Mouse (Mus musculus): Measurements from ENCODE around the gene Frmd4a.

The Frmd4a gene

DNA sequence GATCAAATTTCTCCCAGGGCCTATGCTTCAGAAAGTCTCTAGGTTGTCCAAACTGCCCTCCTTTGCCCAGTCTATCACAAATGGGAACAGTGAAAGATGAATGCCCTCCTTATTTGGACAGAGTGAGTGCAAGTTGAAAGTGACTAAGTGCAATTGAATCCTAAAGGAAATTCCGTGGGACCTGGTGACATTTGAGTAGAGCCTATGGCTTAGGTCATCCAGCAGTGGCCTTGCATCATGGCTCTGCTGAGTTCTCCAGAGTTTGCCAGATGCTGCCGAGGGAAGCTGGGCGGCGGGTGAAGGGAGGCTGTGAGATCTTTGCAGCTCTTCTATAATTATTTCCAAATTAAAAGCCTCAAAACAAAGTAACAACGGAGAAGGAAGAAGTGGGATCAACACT is 459.8 kb downstream of the Frmd4a start:
- Histone ChIP-seq H3K9me3 (ENCODE audit: low read length) (no peaks in the 10 kb centered on the region; the same call in 1 of the 2 replicates), H3K4me1 (replicated peaks; ENCODE audit: low read depth, low read length) (no peaks in the 10 kb centered on the region), H3K36me3 (ENCODE audit: insufficient read depth, low read length) (no peaks in the 10 kb centered on the region)

DNA sequence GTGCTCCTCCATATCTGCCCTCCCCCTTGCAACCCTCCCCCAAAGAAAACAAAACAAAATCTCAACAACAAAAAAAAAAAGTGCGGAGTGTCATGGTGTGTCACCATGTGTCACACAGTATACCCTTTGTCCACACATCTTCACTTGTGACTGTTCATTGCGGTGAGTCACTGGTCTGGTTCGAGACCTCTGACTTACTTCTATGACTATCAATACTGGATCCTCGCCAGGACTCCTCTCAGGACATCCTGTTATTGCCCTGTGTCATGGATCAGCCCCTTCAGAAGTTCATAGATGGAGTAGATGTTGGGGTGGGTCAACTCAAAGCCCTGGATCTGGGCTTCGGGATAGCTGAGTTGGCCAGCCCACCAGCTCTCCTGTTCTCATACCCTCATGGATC is 462.7 kb downstream of the Frmd4a start:
- no peaks in the 10 kb centered on the region for H3K9me3 ChIP-seq (ENCODE audit: low read length)
- no peak for TF ChIP-seq NANOG (IDR thresholded peaks at IDR 0.05; ENCODE audit: borderline replicate concordance, low read length)
- TF ChIP-seq CTCF (conservative IDR thresholded peaks at IDR 0.05; ENCODE audit: low read length) = no peak
- TF ChIP-seq POU5F1 (IDR thresholded peaks at IDR 0.05; ENCODE audit: borderline replicate concordance, low read length) = no peak

More for the DNA sequence above, 459.8 kb downstream of the Frmd4a start:
- H3K4me3 ChIP-seq (replicated peaks; ENCODE audit: low read length) = no peak overlapping the region
- H3K27me3 ChIP-seq (ENCODE audit: insufficient read depth, low read length) = no peaks in the 10 kb centered on the region
- TF ChIP-seq POU5F1 (IDR thresholded peaks at IDR 0.05; ENCODE audit: borderline replicate concordance, low read length) = no peak

DNA sequence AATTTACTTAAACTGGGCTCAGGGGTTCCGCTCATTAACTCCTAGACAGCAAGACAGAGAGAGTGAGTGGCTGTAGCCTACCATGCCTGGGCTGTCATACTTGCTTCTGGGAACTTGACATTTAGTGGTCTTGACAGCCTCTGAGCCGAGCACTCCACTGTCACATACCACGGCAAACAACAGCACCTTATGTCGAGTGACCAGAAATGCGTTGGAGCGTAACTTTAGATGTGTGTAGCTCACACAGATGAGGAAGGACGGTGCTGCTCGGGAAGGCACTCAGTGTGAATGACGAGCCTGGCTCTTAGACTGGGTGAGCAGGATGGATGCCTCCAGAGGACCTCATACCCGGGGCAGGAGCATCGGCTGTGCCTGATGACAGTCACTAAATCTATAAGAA is 463.6 kb downstream of the Frmd4a start:
- TF ChIP-seq CTCF (conservative IDR thresholded peaks at IDR 0.05; ENCODE audit: low read length) (no peak), POU5F1 (IDR thresholded peaks at IDR 0.05; ENCODE audit: borderline replicate concordance, low read length) (no peak), NANOG (IDR thresholded peaks at IDR 0.05; ENCODE audit: borderline replicate concordance, low read length) (no peak)
- Histone ChIP-seq H3K27me3 (ENCODE audit: insufficient read depth, low read length) (no peaks in the 10 kb centered on the region), H3K4me1 (replicated peaks; ENCODE audit: low read depth, low read length) (no peaks in the 10 kb centered on the region), H3K9me3 (ENCODE audit: low read length) (no peaks in the 10 kb centered on the region), H3K36me3 (ENCODE audit: insufficient read depth, low read length) (no peaks in the 10 kb centered on the region), H3K4me3 (replicated peaks; ENCODE audit: low read length) (no peak overlapping the region)

More for the DNA sequence above, 462.7 kb downstream of the Frmd4a start:
- no peak overlapping the region for H3K4me3 ChIP-seq (replicated peaks; ENCODE audit: low read length)
- H3K27me3 ChIP-seq (ENCODE audit: insufficient read depth, low read length) = no peaks in the 10 kb centered on the region
- H3K4me1 ChIP-seq (replicated peaks; ENCODE audit: low read depth, low read length) = no peaks in the 10 kb centered on the region
- H3K36me3 ChIP-seq (ENCODE audit: insufficient read depth, low read length) = no peaks in the 10 kb centered on the region

DNA sequence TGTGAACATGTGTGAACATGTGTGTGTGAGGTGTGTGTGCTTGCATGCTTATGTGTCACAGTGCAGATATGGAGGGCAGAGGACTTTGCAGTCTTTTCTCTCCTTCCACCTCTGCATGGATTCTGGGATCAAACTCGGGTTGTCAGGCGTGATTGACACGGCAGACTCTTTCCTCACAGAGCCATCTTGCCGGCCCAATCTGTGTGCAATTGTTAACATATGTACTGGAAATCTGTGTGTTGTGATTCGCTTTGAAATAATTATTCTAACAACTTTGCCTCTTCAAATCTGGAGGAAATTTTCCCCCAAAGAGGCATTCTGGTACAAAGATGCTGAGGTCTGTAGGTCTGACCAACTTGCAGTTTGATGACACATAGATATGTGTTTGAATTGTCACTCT is 468.7 kb downstream of the Frmd4a start:
- TF ChIP-seq NANOG (IDR thresholded peaks at IDR 0.05; ENCODE audit: borderline replicate concordance, low read length) = no peak
- TF ChIP-seq CTCF (conservative IDR thresholded peaks at IDR 0.05; ENCODE audit: low read length) = no peak
- no peak for TF ChIP-seq POU5F1 (IDR thresholded peaks at IDR 0.05; ENCODE audit: borderline replicate concordance, low read length)
- Histone ChIP-seq H3K27me3 (ENCODE audit: insufficient read depth, low read length) (peaks cover 3% of the 10 kb centered on the region; the same call in 1 of the 2 replicates), H3K36me3 (ENCODE audit: insufficient read depth, low read length) (no peaks in the 10 kb centered on the region), H3K4me1 (replicated peaks; ENCODE audit: low read depth, low read length) (peaks cover 9% of the 10 kb centered on the region; the same call in 1 of the 2 replicates), H3K4me3 (replicated peaks; ENCODE audit: low read length) (no peak overlapping the region), H3K9me3 (ENCODE audit: low read length) (no peaks in the 10 kb centered on the region)

DNA sequence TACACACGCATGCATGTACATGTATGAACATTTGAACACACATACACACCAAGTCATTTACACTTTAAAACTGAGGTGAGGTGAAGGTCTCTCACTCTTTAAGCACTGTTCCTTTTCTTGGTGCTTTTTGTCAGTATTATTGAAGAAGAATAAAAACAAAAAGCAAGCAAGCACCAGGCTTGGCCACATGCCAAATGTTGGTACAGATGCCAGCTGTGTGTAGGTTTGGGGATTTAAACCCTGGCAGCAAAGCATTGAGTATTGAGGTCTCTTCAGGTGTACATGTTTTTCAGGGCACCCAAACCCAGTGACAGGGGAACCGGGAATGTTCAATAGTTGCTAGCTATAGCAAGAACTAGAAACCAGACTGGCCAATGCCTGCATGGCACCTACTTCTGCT is 469.8 kb downstream of the Frmd4a start:
- Histone ChIP-seq H3K36me3 (ENCODE audit: insufficient read depth, low read length) (no peaks in the 10 kb centered on the region), H3K4me3 (replicated peaks; ENCODE audit: low read length) (no peak overlapping the region), H3K9me3 (ENCODE audit: low read length) (no peaks in the 10 kb centered on the region), H3K27me3 (ENCODE audit: insufficient read depth, low read length) (peaks cover 5% of the 10 kb centered on the region; the same call in 1 of the 2 replicates), H3K4me1 (replicated peaks; ENCODE audit: low read depth, low read length) (peaks cover 12% of the 10 kb centered on the region; the same call in 1 of the 2 replicates)
- no peak for TF ChIP-seq CTCF (conservative IDR thresholded peaks at IDR 0.05; ENCODE audit: low read length)
- no peak for TF ChIP-seq POU5F1 (IDR thresholded peaks at IDR 0.05; ENCODE audit: borderline replicate concordance, low read length)
- TF ChIP-seq NANOG (IDR thresholded peaks at IDR 0.05; ENCODE audit: borderline replicate concordance, low read length) = no peak

DNA sequence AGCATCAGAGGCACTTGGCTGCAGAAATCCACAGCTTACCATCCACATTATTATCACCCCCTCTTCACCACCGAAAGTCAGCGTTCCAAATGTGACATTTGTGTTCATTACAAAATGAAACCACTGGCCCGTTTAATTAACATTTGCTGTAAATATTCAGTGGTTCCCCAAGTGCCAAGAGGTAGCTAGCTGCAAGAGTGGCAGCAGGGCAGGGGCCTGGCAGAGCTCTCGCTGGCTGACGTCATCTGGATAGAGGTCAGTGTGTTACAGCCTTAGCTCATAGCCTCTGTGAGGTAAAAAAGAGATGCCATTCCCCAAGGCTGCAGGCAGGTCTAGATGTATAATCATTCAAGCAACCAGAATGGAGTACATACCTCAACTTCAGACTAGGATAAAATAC is 473.3 kb downstream of the Frmd4a start:
- H3K27me3 ChIP-seq (ENCODE audit: insufficient read depth, low read length) = peaks cover 5% of the 10 kb centered on the region; the same call in 1 of the 2 replicates
- H3K9me3 ChIP-seq (ENCODE audit: low read length) = no peaks in the 10 kb centered on the region
- H3K4me1 ChIP-seq (replicated peaks; ENCODE audit: low read depth, low read length) = peaks cover 13% of the 10 kb centered on the region; the same call in 1 of the 2 replicates
- H3K4me3 ChIP-seq (replicated peaks; ENCODE audit: low read length) = no peak overlapping the region
- no peak for TF ChIP-seq CTCF (conservative IDR thresholded peaks at IDR 0.05; ENCODE audit: low read length)
- no peak for TF ChIP-seq POU5F1 (IDR thresholded peaks at IDR 0.05; ENCODE audit: borderline replicate concordance, low read length)
- no peak for TF ChIP-seq NANOG (IDR thresholded peaks at IDR 0.05; ENCODE audit: borderline replicate concordance, low read length)
- no peaks in the 10 kb centered on the region for H3K36me3 ChIP-seq (ENCODE audit: insufficient read depth, low read length)

DNA sequence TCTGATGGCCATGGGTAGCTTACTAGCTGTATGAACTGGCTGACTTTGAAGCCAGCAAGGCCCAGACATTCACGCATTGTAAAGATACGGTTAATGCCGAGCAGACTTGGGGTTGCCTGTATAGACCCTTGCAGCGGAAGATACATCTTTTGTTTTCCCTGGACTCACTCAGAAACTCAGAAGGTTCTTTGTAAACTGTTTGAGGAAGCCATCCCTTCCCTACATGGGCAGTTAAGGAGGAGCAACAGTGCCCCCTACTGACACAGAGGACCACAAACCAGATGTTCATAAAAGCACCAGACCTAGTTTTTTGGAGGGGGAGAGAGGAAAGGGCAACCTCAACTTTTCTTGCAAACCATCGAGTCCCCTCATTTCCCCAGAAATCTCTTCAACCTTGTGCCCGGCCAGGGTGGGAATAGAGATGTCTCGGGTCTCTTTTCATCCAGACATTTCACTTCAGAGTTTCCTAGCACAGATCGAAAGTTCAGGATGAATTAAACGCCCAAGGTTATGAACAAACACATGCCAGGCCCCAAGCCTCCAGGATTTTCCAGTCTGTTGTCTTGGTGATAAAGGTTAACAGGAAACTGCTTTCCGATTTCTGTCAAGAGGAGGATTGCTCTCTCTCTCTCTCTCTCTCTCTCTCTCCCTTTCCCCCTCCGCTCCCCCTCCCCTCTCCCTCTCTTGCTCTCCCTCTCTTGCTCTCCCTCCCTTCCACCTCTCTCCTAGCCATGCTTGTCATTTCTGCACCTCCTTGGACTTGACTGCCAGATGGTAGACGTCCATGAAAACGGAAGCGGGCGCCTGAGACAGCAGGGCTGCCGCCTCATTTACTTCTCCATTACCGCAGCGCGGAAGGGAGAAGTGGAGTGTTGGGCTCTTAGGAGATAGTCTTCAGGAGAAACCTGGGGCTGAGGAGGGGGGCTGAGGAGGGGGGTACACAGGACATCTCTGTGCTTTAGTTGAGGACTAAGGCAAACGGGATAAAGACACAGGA is 475.3 kb downstream of the Frmd4a start:
- Histone ChIP-seq H3K4me3 (replicated peaks; ENCODE audit: low read length) (no peak overlapping the region), H3K9me3 (ENCODE audit: low read length) (no peaks in the 10 kb centered on the region), H3K4me1 (replicated peaks; ENCODE audit: low read depth, low read length) (peaks cover 13% of the 10 kb centered on the region; the same call in 1 of the 2 replicates), H3K36me3 (ENCODE audit: insufficient read depth, low read length) (no peaks in the 10 kb centered on the region), H3K27me3 (ENCODE audit: insufficient read depth, low read length) (peaks cover 5% of the 10 kb centered on the region; the same call in 1 of the 2 replicates)
- TF ChIP-seq POU5F1 (IDR thresholded peaks at IDR 0.05; ENCODE audit: borderline replicate concordance, low read length) = no peak
- no peak for TF ChIP-seq NANOG (IDR thresholded peaks at IDR 0.05; ENCODE audit: borderline replicate concordance, low read length)
- peak; percentile 53 for TF ChIP-seq CTCF (conservative IDR thresholded peaks at IDR 0.05; ENCODE audit: low read length)

DNA sequence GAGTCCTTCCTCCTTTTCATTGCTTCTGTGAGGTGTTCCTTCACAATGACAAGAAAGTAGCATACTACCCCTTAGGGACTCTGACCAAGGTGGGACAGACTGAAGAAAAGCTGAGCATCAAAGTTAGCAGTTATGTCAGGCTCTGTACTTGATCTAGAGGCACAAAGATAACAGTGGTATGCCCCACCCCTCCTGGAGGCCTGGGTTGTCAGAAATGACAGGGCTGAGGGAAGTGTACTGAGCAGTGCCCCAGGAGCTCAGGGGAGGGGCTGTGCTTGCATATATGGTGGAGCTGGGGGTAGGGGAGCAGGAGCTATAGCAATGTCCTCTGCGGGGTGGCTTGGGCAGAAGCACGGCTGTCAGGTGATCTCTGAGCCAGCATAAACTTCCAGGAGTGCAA is 477.0 kb downstream of the Frmd4a start:
- no peaks in the 10 kb centered on the region for H3K36me3 ChIP-seq (ENCODE audit: insufficient read depth, low read length)
- peaks cover 2% of the 10 kb centered on the region; the same call in 1 of the 2 replicates for H3K27me3 ChIP-seq (ENCODE audit: insufficient read depth, low read length)
- TF ChIP-seq POU5F1 (IDR thresholded peaks at IDR 0.05; ENCODE audit: borderline replicate concordance, low read length) (no peak), CTCF (conservative IDR thresholded peaks at IDR 0.05; ENCODE audit: low read length) (no peak), NANOG (IDR thresholded peaks at IDR 0.05; ENCODE audit: borderline replicate concordance, low read length) (no peak)
- H3K4me3 ChIP-seq (replicated peaks; ENCODE audit: low read length) = no peak overlapping the region
- peaks cover 13% of the 10 kb centered on the region; the same call in 1 of the 2 replicates for H3K4me1 ChIP-seq (replicated peaks; ENCODE audit: low read depth, low read length)
- no peaks in the 10 kb centered on the region for H3K9me3 ChIP-seq (ENCODE audit: low read length)
